Mouse (Mus musculus) C2C12 (cell line): ENCODE data around the gene Traf5.

ENCODE experiments used
- CEBPB ChIP-seq: IDR thresholded peaks from one replicate; pipeline ENCODE4 v1.6.1; 2011; ENCODE audit warnings: low read depth, mild to moderate bottlenecking, control low read depth, moderate library complexity
- CTCF ChIP-seq: IDR thresholded peaks from one replicate; pipeline ENCODE4 v1.5.1; 2011; ENCODE audit not compliant: control insufficient read depth, insufficient read depth, insufficient read length
- MAX ChIP-seq: IDR thresholded peaks from one replicate; pipeline ENCODE4 v1.6.1; 2011; ENCODE audit warnings: mild to moderate bottlenecking, control low read depth
- MYOD1 ChIP-seq: IDR thresholded peaks from one replicate; pipeline ENCODE4 v1.6.1; 2011; ENCODE audit warnings: low read depth; ENCODE audit not compliant: control insufficient read depth, insufficient read length

DNA sequence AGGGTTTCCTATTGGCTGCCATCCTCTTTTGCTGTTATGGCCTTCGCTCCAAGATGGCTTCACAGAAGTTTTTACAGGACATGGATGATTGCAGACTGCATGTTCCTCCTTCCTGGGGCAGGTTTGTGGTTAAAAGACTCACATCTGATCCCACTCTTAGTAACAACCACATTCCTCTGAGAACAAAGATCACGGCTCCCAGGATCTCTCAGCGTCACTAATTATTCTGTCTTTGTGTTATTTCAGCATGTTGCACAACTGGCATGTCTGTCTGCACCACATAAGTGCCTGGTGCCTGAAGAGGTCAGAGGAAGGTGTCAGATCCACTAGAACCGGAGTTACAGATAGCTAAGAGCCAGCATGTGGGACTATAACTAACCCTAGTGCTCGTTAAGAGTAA is 122.4 kb downstream of the Traf5 start:
- TF ChIP-seq CTCF (no peak), MYOD1 (no peak), MAX (no peak), CEBPB (peak; percentile 43)
